Mouse (Mus musculus) stomach, postnatal 0 days (tissue): ENCODE measurements around the gene Ehbp1l1. TPM values are rescaled to one million over a fixed set of nuclear protein-coding genes. Genes with fewer than 3 reads are reported as not detected.

Experiments
- ATAC-seq: fragments of 200-750 bp; cut with Nextera tagmentation; 2 replicates; pipeline ENCODE4 v1.8.0; 2017; ENCODE audit not compliant: low FRiP score, low TSS enrichment
- DNase-seq: peaks from one replicate; pipeline ENCODE4 v3.0.0-alpha.2; 2016; ENCODE audit warnings: low spot score
- H3K27ac ChIP-seq: fragments of 300-500 bp; sonication (generic); replicated peaks from 2 replicates; pipeline ENCODE4 v1.5.1; 2014; ENCODE audit warnings: mild to moderate bottlenecking, control low read depth
- H3K27me3 ChIP-seq: fragments of 300-500 bp; sonication (generic); 2 replicates; pipeline ENCODE4 v1.6.1; 2014; ENCODE audit warnings: low read length; ENCODE audit not compliant: control insufficient read depth, insufficient read depth
- H3K36me3 ChIP-seq: fragments of 300-500 bp; sonication (generic); 2 replicates; pipeline ENCODE4 v1.6.1; 2014; ENCODE audit warnings: low read length, mixed read lengths; ENCODE audit not compliant: control insufficient read depth, insufficient read depth
- H3K4me1 ChIP-seq: fragments of 300-500 bp; sonication (generic); replicated peaks from 2 replicates; pipeline ENCODE4 v1.6.1; 2014; ENCODE audit warnings: antibody characterized with exemption; ENCODE audit not compliant: control insufficient read depth, insufficient read depth
- H3K4me2 ChIP-seq: fragments of 300-500 bp; sonication (generic); replicated peaks from 2 replicates; pipeline ENCODE4 v1.6.1; 2014; ENCODE audit warnings: low read depth, mild to moderate bottlenecking, control low read depth, moderate library complexity
- H3K4me3 ChIP-seq: fragments of 300-500 bp; sonication (generic); 2 replicates; pipeline ENCODE4 v1.5.1; 2014; ENCODE audit warnings: low read depth, low read length, control low read depth
- H3K9ac ChIP-seq: fragments of 300-500 bp; sonication (generic); 2 replicates; pipeline ENCODE4 v1.6.1; 2014; ENCODE audit warnings: mild to moderate bottlenecking, low read length, control low read depth, mixed read lengths
- H3K9me3 ChIP-seq: fragments of 300-500 bp; sonication (generic); 2 replicates; pipeline ENCODE4 v1.6.1; 2016; ENCODE audit warnings: low read length; ENCODE audit not compliant: control insufficient read depth
- CTCF ChIP-seq: IDR thresholded peaks from 2 replicates; pipeline ENCODE4 v1.5.1; 2016; ENCODE audit warnings: antibody characterized with exemption, low read depth, mild to moderate bottlenecking, moderate library complexity
- EP300 ChIP-seq: optimal IDR thresholded peaks from 2 replicates; pipeline ENCODE3; 2016; ENCODE audit warnings: antibody characterized with exemption
- WGBS: fragments of 180-500 bp; shearing (Covaris S2); extraction: QIAGEN DNeasy Blood & Tissue Kit; methylation state at CpG from one replicate; pipeline ENCODE4 v1.1.7; 2014; 5-methylcytosine and 5-hydroxymethylcytosine counted together
- polyA plus RNA-seq: library from polyadenylated mRNA; unstranded; fragments of >200 nt; fragmentation: Nextera tagmentation; extraction: Ambion mirVana; gene quantifications from 2 replicates; pipeline ENCODE4 v1.2.1, GENCODE M21; 2015

Ehbp1l1 gene
- polyA plus RNA-seq, 1 experiment from 2014 or later: 28.0 TPM

- Histone ChIP-seq H3K4me2 (no peak overlapping the region), H3K27ac (no peak overlapping the region), H3K4me1 (peaks cover 9% of the 10 kb centered on the region), H3K36me3 (peaks cover 15% of the 10 kb centered on the region), H3K27me3 (no peaks in the 10 kb centered on the region), H3K4me3 (no peak overlapping the region), H3K9me3 (no peaks in the 10 kb centered on the region), H3K9ac (no peak overlapping the region)
- ATAC-seq (no peak), DNase-seq (no peak)
- TF ChIP-seq EP300: no peak
- no peak for TF ChIP-seq CTCF
- WGBS: 94% methylated on average over 6 of the region's 6 CpGs
Measured at GRCm38 (mm10) chr19:5710068-5710467, 16.0 kb downstream of the Ehbp1l1 start.

DNA sequence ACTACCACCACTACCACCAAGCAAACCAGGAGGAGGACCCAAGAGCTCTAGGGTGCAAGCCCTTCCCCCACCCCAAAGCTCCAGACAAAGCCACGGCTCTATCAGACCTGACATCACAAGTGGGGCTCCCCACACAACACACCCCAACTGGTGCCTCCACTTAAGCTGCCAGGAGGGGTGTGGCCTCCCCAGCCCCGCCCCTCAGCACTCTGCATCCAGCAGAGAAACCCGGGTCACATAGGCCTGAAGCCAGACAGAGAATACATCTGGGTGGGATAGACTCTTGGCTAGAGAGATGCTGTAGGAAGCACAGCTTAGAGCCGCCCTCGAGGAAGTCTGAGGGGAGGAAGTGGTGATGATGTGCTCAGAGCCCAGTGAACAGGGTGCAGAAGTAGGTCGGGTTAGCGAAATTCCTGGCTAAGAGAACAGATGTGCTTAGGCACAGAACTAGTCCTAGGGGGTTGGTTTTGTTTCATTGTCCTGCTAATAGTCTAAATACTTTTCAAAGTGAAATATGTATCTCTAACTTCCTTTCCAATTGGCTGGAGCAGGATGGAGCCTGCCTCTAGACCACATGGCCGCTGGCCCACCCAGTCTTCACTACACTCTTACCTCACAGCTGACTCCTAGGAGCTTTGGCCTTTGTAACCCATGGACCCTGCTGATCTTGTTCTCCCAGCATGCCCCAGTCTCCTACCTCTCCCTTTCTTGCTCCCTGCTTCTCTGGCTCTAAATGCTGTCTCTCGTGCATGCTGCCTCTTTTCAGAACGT is 21.1 kb downstream of the Ehbp1l1 start:
- peak overlapping the region; percentile 94 for H3K27ac ChIP-seq
- H3K4me1 ChIP-seq: peaks cover 11% of the 10 kb centered on the region
- H3K4me3 ChIP-seq: no peak overlapping the region
- DNase-seq: peak; percentile 68
- H3K9ac ChIP-seq: peak overlapping the region; percentile 47
- ATAC-seq: peak; percentile 81
- no peaks in the 10 kb centered on the region for H3K9me3 ChIP-seq
- H3K4me2 ChIP-seq: peak overlapping the region; percentile 35
- TF ChIP-seq EP300 (no peak), CTCF (0 out of 2 replicates have a peak, but pooled peaks have one; percentile 27)
- H3K27me3 ChIP-seq: no peaks in the 10 kb centered on the region
- WGBS: 16% methylated on average over 10 of the region's 10 CpGs
- peaks cover 27% of the 10 kb centered on the region for H3K36me3 ChIP-seq

- 57% methylated on average over 17 of the region's 17 CpGs for WGBS
- H3K4me2 ChIP-seq: peak within 1 kb of the TSS; percentile 35
Measured at GRCm38 (mm10) chr19:5704163-5704800, 21.8 kb downstream of the Ehbp1l1 start, which contains the start of gene Kcnk7. TSS of gene Kcnk7 (plus strand) at chr19:5704367.

DNA sequence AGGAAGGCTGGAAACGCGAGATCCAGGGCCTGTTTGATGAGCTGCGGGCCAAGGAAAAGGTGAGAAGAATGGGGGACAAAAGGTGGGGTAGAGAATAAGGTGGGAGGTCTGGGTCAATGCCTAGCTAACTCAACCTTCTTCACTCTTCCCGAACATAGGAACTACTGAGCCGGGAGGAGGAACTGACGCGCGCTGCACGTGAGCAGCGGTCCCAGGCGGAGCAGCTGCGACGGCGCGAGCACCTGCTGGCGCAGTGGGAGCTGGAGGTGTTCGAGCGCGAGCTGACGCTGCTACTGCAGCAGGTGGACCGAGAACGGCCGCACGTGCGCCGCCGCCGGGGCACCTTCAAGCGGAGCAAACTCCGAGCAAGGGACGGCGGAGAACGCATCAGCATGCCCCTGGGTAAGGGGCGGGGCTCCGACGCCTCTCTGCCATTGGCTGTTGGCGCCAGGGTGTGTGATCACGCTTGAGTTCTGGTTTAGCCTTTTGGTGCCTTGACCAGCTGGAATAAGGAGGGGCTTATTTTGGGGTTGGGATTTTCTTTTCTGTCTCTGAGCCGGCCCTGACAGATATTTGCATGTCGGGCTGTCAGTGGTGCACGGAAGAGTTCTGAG is 30.2 kb downstream of the Ehbp1l1 start:
- Histone ChIP-seq H3K27ac (no peak overlapping the region), H3K4me3 (no peak overlapping the region), H3K9me3 (no peaks in the 10 kb centered on the region), H3K4me1 (no peaks in the 10 kb centered on the region; the same call in 1 of the 2 replicates), H3K9ac (no peak overlapping the region), H3K27me3 (no peaks in the 10 kb centered on the region), H3K36me3 (peaks cover 55% of the 10 kb centered on the region), H3K4me2 (no peak overlapping the region)
- WGBS: 45% methylated on average over 41 of the region's 41 CpGs
- no peak for TF ChIP-seq CTCF
- no peak for TF ChIP-seq EP300
- DNase-seq (peak; percentile 54), ATAC-seq (no peak)

More at GRCm38 (mm10) chr19:5704163-5704800, 21.8 kb downstream of the Ehbp1l1 start, which contains the start of gene Kcnk7:
- ATAC-seq (peak; percentile 40), DNase-seq (peak; percentile 68)
- Histone ChIP-seq H3K9me3 (no peaks in the 10 kb centered on the region), H3K4me1 (peaks cover 11% of the 10 kb centered on the region), H3K36me3 (peaks cover 29% of the 10 kb centered on the region), H3K27ac (peak within 1 kb of the TSS; percentile 94), H3K9ac (peak within 1 kb of the TSS; percentile 47), H3K27me3 (no peaks in the 10 kb centered on the region), H3K4me3 (no peak within 1 kb of the TSS)
- no peak for TF ChIP-seq CTCF
- no peak for TF ChIP-seq EP300

GRCm38 (mm10) chr19:5693801-5694200 is 32.3 kb downstream of the Ehbp1l1 start:
- Histone ChIP-seq H3K4me2 (no peak overlapping the region), H3K9ac (peak overlapping the region; percentile 2; the same call in 1 of the 2 replicates), H3K9me3 (no peaks in the 10 kb centered on the region), H3K4me3 (no peak overlapping the region), H3K27me3 (no peaks in the 10 kb centered on the region), H3K4me1 (no peaks in the 10 kb centered on the region; the same call in 1 of the 2 replicates), H3K27ac (no peak overlapping the region), H3K36me3 (peaks cover 42% of the 10 kb centered on the region)
- no peak for DNase-seq
- 89% methylated on average over 6 of the region's 6 CpGs for WGBS
- TF ChIP-seq CTCF: no peak
- TF ChIP-seq EP300: no peak
- ATAC-seq: no peak
